Mouse (Mus musculus): Measurements from ENCODE around the gene Akr1b8. TPM values are rescaled to one million over a fixed set of nuclear protein-coding genes. Genes with fewer than 3 reads are reported as not detected.
"Not testable (repeated sequence)": the region's sequence is repeated elsewhere in the genome, so short reads cannot be mapped to it uniquely, and the experiment has no call there.

The Akr1b8 gene
- polyA plus RNA-seq, 1 experiment from 2014 or later: 5.2 TPM

DNA sequence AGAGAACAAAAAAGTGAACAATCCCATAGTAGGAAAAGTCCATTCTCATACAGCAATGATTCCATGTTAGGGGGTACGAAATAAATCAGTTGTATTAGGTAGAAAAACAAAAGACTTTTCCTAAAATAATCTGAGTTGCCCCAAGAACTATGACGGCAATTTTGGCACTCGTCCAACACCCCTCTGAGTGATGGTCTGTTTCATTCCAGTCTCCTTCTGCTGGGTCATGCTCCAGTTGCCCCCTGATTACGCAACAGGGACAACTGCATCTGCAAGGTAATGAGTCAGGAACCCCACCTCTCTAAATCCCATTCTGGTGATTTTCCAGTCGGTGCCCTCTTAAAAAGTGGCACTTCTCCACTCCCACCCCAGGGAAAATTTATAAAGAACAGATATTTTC lies 35.7 kb upstream of the Akr1b8 start:
- H3K27ac ChIP-seq (ENCODE audit: low read depth, low read length): no peak overlapping the region
- WGBS: 64% methylated on average over 5 of the region's 5 CpGs
- no peak for ATAC-seq (ENCODE audit: low read depth)
- 0 out of 2 replicates have a peak, but pooled peaks cover 5% of the 10 kb centered on the region for H3K4me1 ChIP-seq (ENCODE audit: control insufficient read depth, insufficient read depth, low read length)
- H3K9ac ChIP-seq (replicated peaks; ENCODE audit: low read depth, low read length): no peak overlapping the region
- no peak overlapping the region for H3K4me3 ChIP-seq (ENCODE audit: low read depth, low read length)
- H3K9me3 ChIP-seq (ENCODE audit: control insufficient read depth, low read length): no peaks in the 10 kb centered on the region
- H3K27me3 ChIP-seq (ENCODE audit: control insufficient read depth, insufficient read depth, low read length): no peaks in the 10 kb centered on the region
- H3K4me2 ChIP-seq (ENCODE audit: low read depth, low read length): peak overlapping the region; percentile 81; the same call in 1 of the 2 replicates
- H3K36me3 ChIP-seq (ENCODE audit: control insufficient read depth, insufficient read depth, low read length): no peaks in the 10 kb centered on the region

DNA sequence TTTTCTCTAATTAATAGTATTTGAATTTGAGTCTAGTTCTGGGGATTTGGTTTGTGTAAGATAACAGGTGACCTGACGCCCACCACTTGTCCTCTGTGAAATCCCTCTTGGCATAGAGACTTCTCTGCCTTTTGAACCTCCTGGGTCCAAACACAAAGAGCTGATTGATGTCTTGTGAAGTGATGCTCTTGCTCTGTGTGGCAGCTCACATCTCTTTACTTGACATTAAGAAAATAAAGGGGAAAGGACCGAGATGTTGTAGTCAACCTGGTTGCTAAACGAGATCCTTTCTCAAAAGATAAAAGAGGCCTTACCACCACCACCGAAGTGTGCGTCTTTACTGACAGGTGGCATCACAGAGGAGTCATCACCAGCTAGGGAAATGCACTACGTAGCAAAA lies 35.3 kb upstream of the Akr1b8 start:
- Histone ChIP-seq H3K4me1 (ENCODE audit: control insufficient read depth, insufficient read depth, low read length) (0 out of 2 replicates have a peak, but pooled peaks cover 5% of the 10 kb centered on the region), H3K4me3 (ENCODE audit: low read depth, low read length) (no peak overlapping the region), H3K27ac (ENCODE audit: low read depth, low read length) (no peak overlapping the region), H3K27me3 (ENCODE audit: control insufficient read depth, insufficient read depth, low read length) (no peaks in the 10 kb centered on the region), H3K9ac (replicated peaks; ENCODE audit: low read depth, low read length) (no peak overlapping the region), H3K9me3 (ENCODE audit: control insufficient read depth, low read length) (no peaks in the 10 kb centered on the region), H3K36me3 (ENCODE audit: control insufficient read depth, insufficient read depth, low read length) (no peaks in the 10 kb centered on the region), H3K4me2 (ENCODE audit: low read depth, low read length) (no peak overlapping the region)
- no peak for ATAC-seq (ENCODE audit: low read depth)
- 78% methylated on average over 6 of the region's 6 CpGs for WGBS

DNA sequence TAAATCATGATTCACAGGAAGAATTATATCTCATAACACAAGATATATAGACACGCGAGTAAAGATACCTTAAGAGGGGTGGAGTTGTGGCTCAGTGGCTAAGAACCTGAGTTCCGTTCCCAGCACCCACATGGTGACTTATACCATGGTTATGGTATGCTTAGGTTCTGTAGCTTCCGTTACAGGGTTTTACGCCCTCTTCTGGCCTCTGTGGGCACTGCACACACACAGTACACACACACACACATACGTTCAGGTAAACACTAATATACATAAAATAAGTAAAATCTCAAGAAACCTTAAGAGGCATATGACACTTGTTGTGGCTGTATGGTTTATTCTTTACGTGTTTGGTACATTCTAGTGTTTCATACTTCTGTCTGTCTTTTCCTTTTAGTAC lies 31.8 kb upstream of the Akr1b8 start:
- H3K4me1 ChIP-seq (ENCODE audit: control insufficient read depth, insufficient read depth, low read length): no peaks in the 10 kb centered on the region
- no peak for ATAC-seq (ENCODE audit: low read depth)
- no peaks in the 10 kb centered on the region for H3K9me3 ChIP-seq (ENCODE audit: control insufficient read depth, low read length)
- no peaks in the 10 kb centered on the region for H3K27me3 ChIP-seq (ENCODE audit: control insufficient read depth, insufficient read depth, low read length)
- no peak overlapping the region for H3K4me3 ChIP-seq (ENCODE audit: low read depth, low read length)
- no peak overlapping the region for H3K4me2 ChIP-seq (ENCODE audit: low read depth, low read length)
- H3K27ac ChIP-seq (ENCODE audit: low read depth, low read length): no peak overlapping the region
- 98% methylated on average over 7 of the region's 7 CpGs for WGBS
- no peak overlapping the region for H3K9ac ChIP-seq (replicated peaks; ENCODE audit: low read depth, low read length)
- no peaks in the 10 kb centered on the region for H3K36me3 ChIP-seq (ENCODE audit: control insufficient read depth, insufficient read depth, low read length)

DNA sequence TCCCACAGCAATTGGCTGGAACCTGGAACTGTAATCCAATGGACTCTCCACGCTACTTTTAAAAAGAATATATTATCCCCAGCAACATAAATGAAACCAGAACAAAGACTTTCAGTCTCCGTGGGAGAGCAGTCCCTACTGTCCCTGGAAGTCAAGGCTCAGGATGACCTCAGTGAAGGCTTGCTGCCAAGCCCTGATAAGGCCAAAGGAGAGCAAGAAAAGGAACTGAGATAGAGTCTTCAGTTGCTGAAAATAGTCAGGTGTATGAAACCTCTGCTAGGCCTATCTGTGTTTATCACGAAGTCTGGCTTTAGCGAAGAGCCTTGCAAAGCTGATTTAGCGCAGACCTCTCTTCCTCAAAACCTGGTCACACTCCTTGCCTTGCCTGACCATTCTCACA lies 22.5 kb upstream of the Akr1b8 start:
- H3K27ac ChIP-seq (ENCODE audit: low read depth, low read length): no peak overlapping the region
- no peak overlapping the region for H3K4me3 ChIP-seq (ENCODE audit: low read depth, low read length)
- H3K9ac ChIP-seq (replicated peaks; ENCODE audit: low read depth, low read length): no peak overlapping the region
- H3K9me3 ChIP-seq (ENCODE audit: control insufficient read depth, low read length): no peaks in the 10 kb centered on the region
- ATAC-seq (ENCODE audit: low read depth): no peak
- 85% methylated on average over 5 of the region's 5 CpGs for WGBS
- no peak overlapping the region for H3K4me2 ChIP-seq (ENCODE audit: low read depth, low read length)
- no peaks in the 10 kb centered on the region for H3K27me3 ChIP-seq (ENCODE audit: control insufficient read depth, insufficient read depth, low read length)
- H3K4me1 ChIP-seq (ENCODE audit: control insufficient read depth, insufficient read depth, low read length): no peaks in the 10 kb centered on the region
- no peaks in the 10 kb centered on the region for H3K36me3 ChIP-seq (ENCODE audit: control insufficient read depth, insufficient read depth, low read length)

DNA sequence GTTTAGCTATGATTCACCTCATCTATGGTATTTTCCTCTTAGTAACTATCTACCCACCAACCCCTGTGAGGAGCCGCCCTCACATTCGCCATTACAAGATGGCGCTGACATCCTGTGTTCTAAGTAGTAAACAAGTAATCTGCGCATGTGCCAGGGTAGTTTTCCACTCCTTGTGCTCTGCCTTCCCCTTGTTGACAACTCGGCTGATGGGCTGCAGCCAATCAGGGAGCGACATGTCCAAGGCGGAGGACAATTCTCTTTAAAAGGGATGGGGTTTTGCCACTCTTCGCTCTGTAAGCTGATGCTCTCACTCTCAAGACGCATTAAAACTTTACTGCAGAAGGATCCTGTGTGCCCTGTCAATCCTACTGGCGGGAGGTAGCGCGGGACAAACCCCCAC lies 22.1 kb upstream of the Akr1b8 start:
- WGBS: 90% methylated on average over 12 of the region's 12 CpGs
- H3K4me1 ChIP-seq (ENCODE audit: control insufficient read depth, insufficient read depth, low read length); H3K9me3 ChIP-seq (ENCODE audit: control insufficient read depth, low read length); H3K27me3 ChIP-seq (ENCODE audit: control insufficient read depth, insufficient read depth, low read length); H3K4me2 ChIP-seq (ENCODE audit: low read depth, low read length); H3K36me3 ChIP-seq (ENCODE audit: control insufficient read depth, insufficient read depth, low read length); H3K27ac ChIP-seq (ENCODE audit: low read depth, low read length); ATAC-seq (ENCODE audit: low read depth); H3K9ac ChIP-seq (replicated peaks; ENCODE audit: low read depth, low read length); H3K4me3 ChIP-seq (ENCODE audit: low read depth, low read length): not testable (repeated sequence)

DNA sequence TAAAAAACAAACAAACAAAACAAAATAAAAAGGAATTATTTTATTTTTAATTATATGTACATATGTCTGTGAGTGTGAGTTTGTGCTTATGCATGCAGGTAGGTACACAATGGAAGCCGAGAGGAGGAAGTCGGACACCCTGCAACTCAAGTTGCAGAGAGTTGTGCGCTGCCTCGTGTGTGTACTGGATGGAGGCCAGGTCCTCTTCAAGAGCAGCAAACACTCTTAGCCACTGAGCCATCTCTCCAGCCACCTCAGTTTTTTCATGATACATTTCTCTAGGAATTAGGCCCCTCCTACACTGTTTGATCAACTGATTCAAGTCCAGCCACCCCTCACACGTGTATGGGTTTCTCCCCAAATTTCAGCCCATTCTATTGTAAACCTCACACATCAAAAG lies 19.2 kb upstream of the Akr1b8 start:
- no peak for ATAC-seq (ENCODE audit: low read depth)

DNA sequence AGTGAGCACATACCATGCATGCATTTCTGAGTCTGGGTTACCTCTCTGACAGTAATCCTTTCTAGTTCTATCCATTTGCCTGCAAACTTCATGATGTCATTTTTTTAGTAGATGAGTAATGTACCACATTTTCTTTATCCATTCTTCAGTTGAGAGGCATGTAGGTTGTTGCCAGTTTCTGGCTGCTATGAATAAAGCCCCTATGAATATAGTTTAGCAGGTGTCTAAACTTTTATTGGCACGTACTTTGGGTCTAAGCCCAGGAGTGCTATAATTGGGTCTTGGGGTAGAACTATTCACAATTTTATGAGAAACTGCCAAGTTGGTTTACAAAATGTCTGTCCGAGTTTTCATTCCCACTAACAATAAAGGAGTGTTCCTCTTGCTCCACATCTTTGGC lies 16.1 kb upstream of the Akr1b8 start:
- H3K27me3 ChIP-seq (ENCODE audit: control insufficient read depth, insufficient read depth, low read length): no peaks in the 10 kb centered on the region
- no peak for ATAC-seq (ENCODE audit: low read depth)
- WGBS: 85% methylated on average over 2 of the region's 2 CpGs
- H3K9me3 ChIP-seq (ENCODE audit: control insufficient read depth, low read length): no peaks in the 10 kb centered on the region
- no peaks in the 10 kb centered on the region for H3K4me1 ChIP-seq (ENCODE audit: control insufficient read depth, insufficient read depth, low read length)
- H3K4me3 ChIP-seq (ENCODE audit: low read depth, low read length): no peak overlapping the region
- H3K4me2 ChIP-seq (ENCODE audit: low read depth, low read length): no peak overlapping the region
- H3K27ac ChIP-seq (ENCODE audit: low read depth, low read length): no peak overlapping the region
- no peaks in the 10 kb centered on the region for H3K36me3 ChIP-seq (ENCODE audit: control insufficient read depth, insufficient read depth, low read length)
- no peak overlapping the region for H3K9ac ChIP-seq (replicated peaks; ENCODE audit: low read depth, low read length)

More for the DNA sequence above, 19.2 kb upstream of the Akr1b8 start:
- Histone ChIP-seq H3K4me2 (ENCODE audit: low read depth, low read length) (no peak overlapping the region), H3K4me1 (ENCODE audit: control insufficient read depth, insufficient read depth, low read length) (no peaks in the 10 kb centered on the region), H3K4me3 (ENCODE audit: low read depth, low read length) (no peak overlapping the region), H3K27ac (ENCODE audit: low read depth, low read length) (no peak overlapping the region), H3K9me3 (ENCODE audit: control insufficient read depth, low read length) (no peaks in the 10 kb centered on the region), H3K9ac (replicated peaks; ENCODE audit: low read depth, low read length) (no peak overlapping the region), H3K36me3 (ENCODE audit: control insufficient read depth, insufficient read depth, low read length) (no peaks in the 10 kb centered on the region), H3K27me3 (ENCODE audit: control insufficient read depth, insufficient read depth, low read length) (no peaks in the 10 kb centered on the region)
- 88% methylated on average over 5 of the region's 5 CpGs for WGBS

DNA sequence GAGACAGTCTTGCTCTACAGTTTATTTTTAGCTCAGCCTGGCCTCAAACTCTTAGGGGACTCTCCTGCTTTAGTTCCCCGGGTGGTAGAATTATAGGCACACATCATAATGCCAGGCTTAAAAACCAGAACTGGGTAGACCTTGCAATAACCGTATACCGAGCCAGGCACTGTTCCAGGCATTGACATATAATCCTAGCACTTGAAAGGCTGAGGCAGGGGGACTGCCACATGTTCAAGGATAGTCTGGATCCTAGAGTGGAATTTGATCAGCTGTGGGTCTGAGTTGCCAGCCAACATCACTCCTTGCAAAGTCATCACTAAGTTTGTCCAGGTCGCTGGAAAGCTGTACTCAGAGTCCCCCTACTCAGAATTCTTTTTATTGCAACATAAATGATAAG lies 11.9 kb upstream of the Akr1b8 start:
- Histone ChIP-seq H3K9me3 (ENCODE audit: control insufficient read depth, low read length) (no peaks in the 10 kb centered on the region), H3K4me3 (ENCODE audit: low read depth, low read length) (no peak overlapping the region), H3K36me3 (ENCODE audit: control insufficient read depth, insufficient read depth, low read length) (no peaks in the 10 kb centered on the region), H3K4me2 (ENCODE audit: low read depth, low read length) (no peak overlapping the region), H3K27me3 (ENCODE audit: control insufficient read depth, insufficient read depth, low read length) (no peaks in the 10 kb centered on the region), H3K4me1 (ENCODE audit: control insufficient read depth, insufficient read depth, low read length) (no peaks in the 10 kb centered on the region), H3K9ac (replicated peaks; ENCODE audit: low read depth, low read length) (no peak overlapping the region), H3K27ac (ENCODE audit: low read depth, low read length) (no peak overlapping the region)
- no peak for ATAC-seq (ENCODE audit: low read depth)
- WGBS: 94% methylated on average over 4 of the region's 4 CpGs

DNA sequence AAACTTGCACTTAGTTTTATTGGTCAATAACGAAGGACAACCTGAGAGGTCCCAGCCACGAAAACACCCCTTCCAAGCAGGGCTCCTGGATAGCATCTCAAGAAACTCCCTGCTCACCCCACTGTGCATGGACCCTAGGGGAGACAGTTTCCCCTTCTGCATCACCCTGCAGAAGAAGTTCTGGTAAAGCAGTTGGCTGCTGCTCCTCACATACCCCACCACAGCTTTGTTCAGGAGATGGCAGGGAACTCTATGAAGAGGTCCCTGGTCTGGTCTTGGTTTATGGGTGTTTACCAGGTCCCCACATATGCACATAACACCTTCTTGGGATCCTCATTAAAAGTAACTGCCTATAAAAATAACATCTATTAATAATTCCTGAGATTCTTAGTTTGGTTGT lies 11.4 kb upstream of the Akr1b8 start:
- WGBS: 77% methylated on average over 2 of the region's 2 CpGs
- Histone ChIP-seq H3K27me3 (ENCODE audit: control insufficient read depth, insufficient read depth, low read length) (no peaks in the 10 kb centered on the region), H3K36me3 (ENCODE audit: control insufficient read depth, insufficient read depth, low read length) (no peaks in the 10 kb centered on the region), H3K4me3 (ENCODE audit: low read depth, low read length) (no peak overlapping the region), H3K27ac (ENCODE audit: low read depth, low read length) (no peak overlapping the region), H3K9me3 (ENCODE audit: control insufficient read depth, low read length) (no peaks in the 10 kb centered on the region), H3K9ac (replicated peaks; ENCODE audit: low read depth, low read length) (no peak overlapping the region), H3K4me2 (ENCODE audit: low read depth, low read length) (no peak overlapping the region), H3K4me1 (ENCODE audit: control insufficient read depth, insufficient read depth, low read length) (no peaks in the 10 kb centered on the region)
- ATAC-seq (ENCODE audit: low read depth): no peak

DNA sequence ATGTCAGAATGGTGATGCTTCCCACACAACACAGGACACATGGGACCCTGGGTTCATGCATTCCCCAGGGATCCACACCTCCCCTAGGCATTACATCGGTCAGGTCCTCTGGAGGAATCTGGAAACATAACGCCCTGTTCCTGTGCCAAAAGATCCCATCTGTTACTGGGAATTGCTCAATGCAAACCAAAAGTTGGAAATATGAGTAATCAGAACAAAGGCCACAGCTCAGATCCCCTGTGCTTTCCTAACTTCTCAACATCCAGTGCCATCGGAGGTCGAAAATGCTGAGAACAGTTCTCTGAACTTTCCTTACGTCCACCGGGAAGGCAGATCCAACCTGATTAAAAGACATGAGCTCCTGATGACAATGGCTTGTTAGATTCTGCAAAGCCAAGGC lies 10.5 kb upstream of the Akr1b8 start:
- H3K9me3 ChIP-seq (ENCODE audit: control insufficient read depth, low read length): no peaks in the 10 kb centered on the region
- no peak for ATAC-seq (ENCODE audit: low read depth)
- H3K36me3 ChIP-seq (ENCODE audit: control insufficient read depth, insufficient read depth, low read length): no peaks in the 10 kb centered on the region
- H3K4me2 ChIP-seq (ENCODE audit: low read depth, low read length): no peak overlapping the region
- no peaks in the 10 kb centered on the region for H3K27me3 ChIP-seq (ENCODE audit: control insufficient read depth, insufficient read depth, low read length)
- H3K27ac ChIP-seq (ENCODE audit: low read depth, low read length): no peak overlapping the region
- H3K9ac ChIP-seq (replicated peaks; ENCODE audit: low read depth, low read length): no peak overlapping the region
- 90% methylated on average over 6 of the region's 6 CpGs for WGBS
- no peak overlapping the region for H3K4me3 ChIP-seq (ENCODE audit: low read depth, low read length)
- H3K4me1 ChIP-seq (ENCODE audit: control insufficient read depth, insufficient read depth, low read length): no peaks in the 10 kb centered on the region

All from neural tube, embryonic 14.5 days (tissue).